Mouse (Mus musculus): Measurements from ENCODE around the gene Nmnat2.

Gene Nmnat2

DNA sequence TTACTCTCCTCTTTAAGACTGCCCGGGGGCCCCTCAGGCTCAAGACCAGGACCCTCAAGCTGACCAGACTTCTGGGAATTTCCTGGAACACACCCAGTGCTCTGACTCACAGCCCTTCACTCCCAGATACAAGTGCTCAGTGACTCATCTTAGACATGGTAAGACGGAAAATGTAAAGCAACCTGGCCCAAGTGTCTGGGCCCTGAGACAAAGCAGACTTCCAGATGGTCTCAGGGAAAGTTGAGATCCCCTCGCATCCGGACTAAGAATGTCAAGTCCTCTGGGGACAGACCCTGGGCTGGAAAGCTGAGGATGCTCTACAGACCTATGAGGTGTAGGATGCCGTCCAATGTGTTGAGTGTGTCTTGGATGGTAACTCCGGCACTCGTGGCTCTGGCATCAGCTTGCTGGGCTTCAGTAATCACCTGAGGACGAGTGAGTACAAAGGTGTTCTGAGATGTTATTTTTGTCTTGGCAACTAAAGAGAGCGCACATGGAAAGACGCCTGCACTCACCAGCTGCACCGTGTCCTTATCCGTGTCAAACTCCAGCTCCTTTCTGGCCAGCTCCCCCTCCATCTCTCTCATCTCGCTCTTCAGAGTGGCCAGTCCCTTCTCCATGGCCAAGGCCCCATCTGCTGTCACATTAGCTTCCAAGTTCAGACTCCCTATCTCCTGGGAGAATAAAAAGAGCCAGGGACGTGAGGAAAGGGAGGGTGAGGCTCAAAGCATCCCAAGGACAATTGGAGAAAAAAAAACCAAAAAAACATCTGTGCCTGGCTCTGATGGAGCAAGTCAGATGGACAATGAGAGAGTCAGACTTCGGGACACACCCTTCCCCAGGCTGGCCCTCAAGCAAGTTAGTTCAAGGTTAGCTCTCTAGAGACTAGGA is 171.9 kb downstream of the Nmnat2 start:
- DNase-seq = peak; percentile 55 to 61

DNA sequence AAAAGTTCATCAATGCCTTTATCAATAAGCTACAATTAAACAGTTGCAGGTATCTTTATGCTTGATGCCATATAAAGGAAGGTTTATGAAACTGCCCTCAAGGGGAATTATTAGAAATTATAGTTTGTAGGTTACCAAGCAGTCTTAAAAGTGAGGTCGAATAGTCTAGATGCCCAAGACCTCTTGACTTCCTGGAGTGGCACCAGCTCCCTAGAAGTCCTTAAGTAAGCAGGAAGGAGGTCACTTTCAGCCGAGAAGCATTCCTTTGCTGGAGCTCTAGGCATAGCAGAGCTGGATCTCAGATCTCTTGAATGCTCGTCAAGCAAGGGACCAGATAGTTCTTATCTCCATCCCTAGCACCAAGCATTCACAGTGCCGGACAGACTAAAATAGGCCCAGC is 172.8 kb downstream of the Nmnat2 start:
- no peak for DNase-seq

DNA sequence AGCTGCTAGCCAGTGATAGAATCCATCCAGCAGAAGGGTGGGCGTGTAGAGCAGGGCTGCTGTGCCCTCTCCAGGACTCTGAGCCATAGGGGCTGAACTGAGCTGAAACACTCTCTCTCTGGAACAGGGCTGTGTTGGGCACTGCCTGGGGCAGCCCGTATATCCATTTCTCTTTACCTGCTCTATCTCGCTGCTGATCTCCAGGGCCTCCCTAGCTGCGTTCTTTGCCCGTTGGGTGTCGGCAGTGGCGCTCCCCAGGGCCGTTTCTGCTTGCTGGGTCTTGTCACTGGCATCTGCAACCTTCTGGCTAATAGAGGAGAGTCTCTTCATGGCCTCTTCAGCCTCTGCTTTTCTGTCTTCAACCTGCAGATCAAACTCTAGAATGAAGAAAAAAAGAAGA is 174.0 kb downstream of the Nmnat2 start:
- DNase-seq = no peak

DNA sequence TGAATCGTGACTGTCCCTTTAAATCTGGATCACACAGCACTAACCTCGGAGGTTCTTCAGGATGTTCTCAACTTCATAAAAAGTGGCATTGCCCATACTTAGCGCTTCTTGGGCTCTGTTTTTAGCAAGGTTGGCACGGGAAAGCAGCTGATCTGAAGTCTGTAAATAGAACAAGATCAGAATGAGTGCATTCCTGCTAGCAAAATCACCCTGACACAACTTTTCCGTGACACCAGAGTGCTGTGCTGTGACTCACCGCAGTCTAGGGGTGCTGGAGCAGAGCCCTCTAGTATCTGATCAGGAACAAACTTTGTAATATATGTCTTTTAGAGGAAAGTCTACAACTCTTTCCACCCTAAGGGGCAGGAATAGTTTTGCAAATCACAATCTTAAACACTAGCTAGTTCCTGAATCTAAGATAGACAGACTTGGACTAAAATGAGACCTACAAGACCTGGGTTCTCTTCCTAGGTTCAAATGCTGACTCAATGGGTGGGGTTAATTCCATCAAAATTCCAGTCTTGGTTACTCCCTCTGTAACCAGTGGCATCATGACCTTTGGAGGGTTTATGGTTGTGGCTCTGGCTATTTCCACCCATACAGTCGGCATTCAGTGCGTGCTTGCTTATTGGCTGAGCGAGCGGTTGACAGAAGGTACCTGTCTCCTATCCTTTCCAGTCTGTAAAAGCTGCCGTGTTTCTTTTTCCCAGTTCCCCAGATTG is 175.4 kb downstream of the Nmnat2 start:
- no peak for DNase-seq

DNA sequence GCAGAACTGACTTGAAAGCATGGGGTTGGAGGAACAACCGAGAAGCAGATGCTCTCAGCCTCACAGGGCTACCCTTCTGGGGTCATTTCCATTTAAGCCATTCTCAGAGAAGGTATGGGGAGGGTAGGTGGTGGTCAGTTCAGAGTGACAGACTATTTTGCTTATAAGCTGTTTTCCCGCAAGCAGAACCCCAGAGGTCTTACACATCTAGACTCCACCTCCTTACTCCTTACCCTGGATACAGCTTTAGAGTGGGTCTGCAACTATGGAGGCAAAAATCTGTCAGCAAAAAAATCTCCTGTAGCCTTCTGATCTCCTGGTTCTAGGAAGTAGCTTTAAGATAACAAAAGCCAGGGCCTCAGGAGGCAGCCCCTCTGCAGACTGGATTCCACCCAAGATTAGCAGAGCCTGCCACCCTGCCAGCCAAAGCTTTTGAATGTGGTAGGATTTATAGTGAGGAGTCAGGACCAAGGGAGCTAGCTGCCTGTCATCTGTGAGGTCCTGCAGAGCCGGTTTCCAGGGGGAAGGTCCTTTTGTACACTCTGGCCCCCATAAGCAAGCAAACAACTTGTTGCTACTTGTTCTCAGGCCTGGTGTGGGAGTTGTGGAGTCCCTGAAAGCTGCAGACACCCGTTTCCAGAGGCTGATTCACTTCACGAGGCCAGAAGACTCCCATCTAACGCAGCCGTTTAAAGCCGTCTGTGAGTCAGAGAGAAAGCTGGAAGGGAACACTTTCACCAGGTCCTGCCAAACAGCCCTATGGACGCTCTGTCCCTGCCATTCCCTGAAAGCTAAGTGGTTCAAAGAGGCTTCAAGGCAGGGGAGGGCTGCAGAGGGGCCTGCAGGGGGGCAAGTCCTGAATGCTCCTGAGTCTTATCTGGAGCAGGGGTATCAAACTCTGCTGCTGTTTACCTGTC is 179.3 kb downstream of the Nmnat2 start:
- no peak for DNase-seq

DNA sequence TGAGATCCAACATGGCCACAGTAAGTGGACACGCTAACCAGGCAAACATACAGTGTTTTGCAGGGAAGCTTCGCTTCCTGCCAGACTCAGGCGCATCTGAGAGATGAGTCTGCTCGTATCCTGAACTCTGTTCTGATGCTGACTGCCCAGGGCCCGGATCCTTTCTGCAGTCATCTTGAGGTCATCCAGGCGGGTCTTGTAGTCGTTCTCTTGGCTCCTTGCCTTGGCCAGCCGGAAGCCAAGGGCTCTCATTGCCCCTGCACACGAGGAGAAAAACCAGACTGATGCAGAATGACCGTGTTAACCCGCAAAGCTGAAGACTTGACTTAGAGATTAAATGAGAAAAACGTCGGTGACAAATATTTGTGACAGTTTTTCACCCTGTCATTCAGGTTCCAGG is 181.9 kb downstream of the Nmnat2 start:
- DNase-seq = no peak

DNA sequence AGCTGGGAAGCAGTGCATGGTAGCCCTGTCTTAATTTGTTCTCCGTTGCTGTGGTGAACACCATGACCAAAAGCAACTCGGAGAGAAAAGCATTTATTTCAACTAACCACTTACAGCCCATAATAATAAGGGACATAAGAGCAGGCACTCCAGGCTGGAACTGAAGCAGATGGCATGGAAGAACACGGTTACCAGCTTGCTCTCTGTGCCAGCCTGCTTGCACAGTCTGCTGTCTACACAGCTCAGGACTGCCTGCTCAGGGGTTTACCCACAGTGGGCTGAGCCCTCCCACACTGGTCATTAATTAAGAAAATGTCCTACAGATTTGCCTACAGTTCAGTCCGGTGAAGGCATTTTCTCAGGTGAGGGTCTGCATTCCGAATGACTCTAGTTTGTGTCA is 183.7 kb downstream of the Nmnat2 start:
- DNase-seq = peak; percentile 23 to 31

DNA sequence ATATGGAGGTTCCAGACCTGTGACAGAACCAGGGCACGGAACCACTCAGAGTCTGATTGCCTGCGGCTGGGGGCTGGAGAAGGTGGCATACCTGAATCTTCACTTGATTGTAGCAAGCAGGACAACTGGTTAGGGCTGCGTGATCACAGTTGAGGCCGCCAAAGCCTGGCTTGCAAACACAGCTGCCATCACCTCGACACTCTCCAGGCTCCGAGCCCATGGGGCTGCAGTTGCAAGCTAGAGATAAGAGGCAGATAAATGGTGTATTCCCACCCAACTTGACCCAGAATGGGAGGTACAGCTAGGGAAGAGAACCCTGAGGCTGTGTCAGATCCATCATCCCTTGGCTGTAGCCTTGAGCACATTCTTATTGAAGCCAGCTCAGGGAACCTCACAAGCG is 184.8 kb downstream of the Nmnat2 start:
- no peak for DNase-seq

DNA sequence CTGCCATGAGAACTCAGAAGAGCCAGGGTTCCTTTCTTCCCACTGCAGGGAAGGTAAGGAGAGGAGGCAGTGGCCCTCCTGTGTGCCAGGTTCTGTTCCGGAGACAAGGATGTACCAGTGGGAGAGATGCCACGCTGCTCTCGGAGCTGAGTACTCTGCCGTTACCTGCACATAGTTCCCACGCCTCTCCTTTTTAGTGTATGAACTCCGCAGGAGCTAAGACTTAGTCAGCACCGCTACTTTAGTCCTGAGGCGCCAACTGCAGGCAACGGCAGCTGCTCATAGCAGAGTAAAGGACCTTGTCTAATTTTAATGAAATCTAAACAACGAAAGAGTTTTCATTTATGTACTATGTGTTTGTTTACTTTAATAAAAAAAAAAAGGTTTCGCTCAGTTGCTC is 185.5 kb downstream of the Nmnat2 start:
- DNase-seq = no peak

DNA sequence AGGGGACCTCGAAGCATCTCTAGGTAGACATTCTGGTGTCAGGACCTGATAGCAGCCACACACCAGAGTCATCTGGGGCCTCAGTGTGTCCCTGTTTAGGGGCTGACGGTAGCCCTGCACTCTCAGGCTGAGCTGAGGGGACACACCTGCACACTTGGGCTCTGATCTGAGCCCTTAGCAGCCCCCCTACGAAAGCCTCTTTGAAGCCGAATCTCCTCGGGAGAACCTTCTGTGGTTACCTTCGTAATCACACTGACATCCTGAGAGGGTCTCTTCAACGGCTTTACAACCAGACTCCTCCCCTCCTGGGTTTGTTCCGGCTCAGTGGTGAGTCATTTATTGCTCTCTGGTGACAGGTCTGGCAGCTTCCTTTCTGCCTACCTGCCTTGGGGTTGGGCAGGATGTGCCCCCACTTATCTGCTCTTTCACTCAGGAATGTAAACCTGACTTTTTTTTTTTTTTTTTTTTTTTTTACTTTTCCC is 186.0 kb downstream of the Nmnat2 start:
- DNase-seq = no peak

DNA sequence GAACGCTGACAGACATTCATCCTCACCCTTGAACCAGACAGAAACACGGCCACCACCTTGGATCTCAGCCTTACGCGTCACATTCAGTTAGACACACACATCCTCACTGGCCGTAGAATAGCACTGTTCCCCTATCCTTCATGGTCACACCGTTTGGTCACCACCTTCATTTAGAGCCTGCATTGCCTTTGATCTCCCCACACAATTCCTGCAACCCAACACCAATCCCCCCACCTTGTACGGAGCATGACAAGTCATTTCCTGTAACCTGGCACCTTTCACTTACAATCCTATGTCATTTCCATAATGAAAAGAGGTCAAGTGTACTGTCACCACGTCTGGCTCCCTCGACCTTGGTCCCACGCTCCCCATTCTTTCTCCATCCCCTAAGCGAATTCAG is 189.2 kb downstream of the Nmnat2 start:
- DNase-seq = no peak

DNA sequence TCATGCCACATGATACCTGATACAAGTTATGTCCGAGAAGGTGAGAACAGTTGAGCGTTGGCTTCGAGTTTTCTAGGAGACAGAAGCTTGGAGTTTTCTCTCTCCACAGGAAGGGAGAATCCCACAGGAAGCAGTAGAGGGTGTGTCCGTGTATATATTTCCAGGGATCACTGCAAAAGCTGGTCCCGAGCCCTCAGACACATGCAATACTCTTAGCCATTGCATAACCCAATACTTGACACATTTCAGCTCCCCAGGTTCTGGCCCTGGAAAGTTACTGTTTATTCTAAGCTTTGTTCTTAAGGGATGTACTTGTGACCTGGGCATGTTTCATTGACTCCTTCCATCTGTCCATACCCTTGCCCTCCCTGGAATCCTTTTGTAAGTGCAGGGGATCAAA is 191.0 kb downstream of the Nmnat2 start:
- no peak for DNase-seq

DNA sequence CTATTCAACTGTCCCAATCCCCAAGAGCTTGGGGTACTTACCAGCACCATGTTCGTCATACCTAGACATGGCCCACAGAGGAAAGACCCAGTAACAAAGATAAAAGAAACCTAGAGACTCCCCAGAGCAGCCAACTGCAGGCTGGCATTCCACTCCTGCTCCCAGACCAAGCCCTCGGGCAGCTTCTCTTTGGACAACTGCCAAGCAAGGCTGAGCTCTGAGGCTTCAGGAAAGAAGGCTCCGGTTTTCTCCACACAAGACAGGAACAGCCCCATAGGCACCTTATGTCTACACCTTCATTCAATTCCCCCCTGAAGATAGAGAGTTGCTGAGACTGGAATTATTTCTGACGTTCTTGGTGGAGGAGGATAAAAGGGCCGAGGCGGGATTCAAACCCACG is 197.8 kb downstream of the Nmnat2 start:
- DNase-seq = no peak

DNA sequence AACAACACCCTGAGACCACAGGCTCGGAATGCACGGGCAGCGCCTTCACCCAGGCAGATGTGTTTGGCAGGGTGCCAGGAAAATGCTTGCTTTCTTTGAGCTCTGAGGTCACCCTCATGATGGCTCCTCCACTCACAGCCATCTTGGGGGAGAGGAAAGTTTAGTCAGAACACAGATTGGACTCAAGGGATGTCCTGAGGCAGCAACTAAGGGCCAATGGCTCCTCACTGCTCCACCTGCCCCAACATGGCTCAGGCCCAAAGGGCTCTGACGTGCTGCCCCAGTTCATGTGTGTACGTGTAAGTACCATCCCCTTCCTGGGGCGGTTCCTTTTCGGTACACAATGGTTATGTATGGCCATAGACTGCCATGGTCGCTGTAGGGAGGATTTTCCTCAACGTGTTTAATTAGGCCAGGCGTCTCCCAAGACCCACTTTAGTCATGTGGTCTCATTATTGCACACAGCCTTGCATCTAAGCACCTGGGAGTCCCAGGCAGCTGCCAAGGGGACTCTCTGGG is 198.9 kb downstream of the Nmnat2 start:
- no peak for DNase-seq

DNA sequence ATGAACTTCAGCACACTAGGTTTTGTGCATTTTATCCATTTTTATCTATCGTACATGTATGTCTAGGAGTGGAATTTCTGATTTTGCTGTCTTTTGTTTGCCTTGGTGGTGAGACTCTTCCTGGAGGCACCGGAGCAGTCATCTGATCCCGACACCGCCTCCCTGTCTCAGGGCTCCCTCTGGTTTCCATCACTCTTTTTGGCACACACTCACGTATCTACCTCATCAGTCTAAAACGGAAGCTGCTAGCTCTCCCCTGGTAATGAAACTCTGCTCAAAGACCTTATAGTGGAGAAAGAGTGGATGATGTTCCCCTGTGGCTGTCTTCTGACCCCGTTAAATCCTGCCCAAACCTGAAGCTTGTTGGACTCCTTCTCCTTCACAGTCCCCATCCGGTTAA is 200.6 kb downstream of the Nmnat2 start:
- no peak for DNase-seq

DNA sequence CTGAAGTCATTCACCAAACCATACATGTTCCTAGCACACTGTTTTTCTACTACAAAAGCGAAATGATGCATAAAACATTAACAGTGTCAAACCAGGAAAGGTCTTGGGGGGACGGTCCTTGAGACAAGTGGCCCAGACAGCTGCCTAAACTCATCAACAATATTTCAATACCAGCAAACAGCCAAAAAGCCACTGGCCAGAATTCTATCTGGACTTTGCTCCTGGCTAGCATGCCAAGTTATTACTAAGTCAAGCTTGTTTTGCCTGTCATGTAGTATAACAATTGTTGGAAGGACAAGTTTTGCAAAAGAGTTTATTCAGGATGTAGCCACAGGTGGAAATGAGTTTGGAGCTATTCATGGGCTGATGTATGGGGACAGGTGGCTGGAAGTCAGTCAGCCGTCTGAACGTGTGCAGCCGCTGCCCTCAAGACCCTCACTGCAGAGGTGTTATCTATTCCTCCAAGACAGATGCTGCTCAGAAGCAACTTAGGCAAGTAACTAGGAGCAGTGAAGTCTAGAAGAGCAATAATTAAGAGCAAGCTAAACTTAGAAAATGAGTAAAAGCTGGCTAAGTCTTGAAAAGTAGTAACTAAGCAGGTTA is 202.3 kb downstream of the Nmnat2 start:
- DNase-seq = no peak

DNA sequence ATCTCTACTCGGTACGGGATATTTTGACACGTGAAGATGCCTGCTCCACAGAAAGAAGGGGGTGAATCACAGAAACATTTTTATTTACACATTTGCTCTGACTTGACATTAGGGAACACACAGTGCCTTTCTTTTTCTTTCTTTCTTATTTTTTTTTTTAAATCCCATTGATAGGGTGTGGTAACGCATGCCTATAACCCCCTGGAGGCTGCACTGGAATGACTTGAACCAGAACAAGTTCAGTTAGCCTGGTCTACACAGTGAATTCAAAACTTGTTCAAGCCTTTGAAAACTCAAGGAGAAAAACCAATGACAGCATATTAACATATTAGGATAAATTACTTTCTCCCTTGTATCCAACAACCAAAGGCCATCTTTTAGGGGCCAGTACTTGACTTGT is 204.3 kb downstream of the Nmnat2 start:
- DNase-seq = no peak

DNA sequence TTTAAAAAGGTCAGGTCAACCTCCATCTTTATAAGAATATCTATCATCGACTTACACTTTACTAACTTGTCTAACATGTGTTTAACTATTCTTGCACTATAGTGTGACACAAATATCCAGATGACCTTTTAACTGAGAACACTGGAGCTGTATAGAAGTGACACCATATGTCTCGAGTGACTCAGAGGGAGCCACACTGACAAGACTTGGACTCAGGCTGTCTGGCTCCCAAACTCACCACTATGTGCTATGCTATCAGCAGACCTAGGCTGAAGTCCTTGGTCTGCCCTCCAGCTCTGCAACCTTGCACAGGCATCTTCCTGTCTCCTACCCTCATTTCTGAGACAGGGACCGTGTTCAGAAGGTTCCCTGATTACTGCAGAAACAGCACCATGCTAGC is 209.0 kb downstream of the Nmnat2 start:
- no peak for DNase-seq

DNA sequence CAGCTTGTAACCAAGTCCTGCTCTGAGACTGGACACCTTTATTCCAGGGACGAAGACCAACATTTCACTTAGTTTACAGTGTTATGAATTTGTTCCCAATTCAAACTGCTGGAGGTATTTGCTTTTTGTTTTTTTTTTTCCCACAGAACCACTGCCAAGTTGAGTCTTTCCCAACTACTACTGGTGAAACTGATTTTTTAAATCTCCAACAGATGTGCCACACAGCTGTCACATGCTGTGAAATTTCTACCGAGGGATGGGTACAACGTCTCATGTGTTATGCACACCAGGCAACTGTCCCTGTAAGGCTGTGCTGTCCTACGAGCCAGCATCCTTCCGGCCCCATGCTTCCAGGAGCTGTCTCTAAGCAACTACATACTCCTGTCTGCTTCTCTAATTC is 213.5 kb downstream of the Nmnat2 start:
- no peak for DNase-seq

Data from cerebellum, postnatal 36 days (tissue).